Mouse (Mus musculus): ENCODE results near the gene Pde8a.
A peak's percentile ranks its signal among the peaks of the same experiment; 100 is the strongest.

Gene Pde8a

DNA sequence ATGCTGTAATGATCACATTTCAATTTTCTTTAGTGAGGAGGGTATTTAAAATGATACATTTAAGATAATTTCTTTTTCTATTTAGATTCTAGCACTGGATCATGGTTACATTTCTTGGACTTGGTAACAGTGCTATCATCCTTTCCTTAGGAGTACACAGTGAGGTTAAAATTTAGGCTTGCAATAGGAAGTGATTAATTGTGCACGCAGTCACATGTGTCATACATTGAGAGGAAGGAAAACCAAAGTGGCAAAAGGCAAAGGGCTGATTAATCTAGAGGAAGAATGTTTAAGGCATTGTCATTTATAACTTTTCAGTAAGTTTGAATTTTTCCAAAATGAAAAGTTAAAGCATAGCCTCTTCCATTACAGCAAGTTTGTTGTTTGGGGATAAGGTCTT, 67.8 kb downstream of the Pde8a start:
- no peak for DNase-seq (ENCODE audit: low spot score)

DNA sequence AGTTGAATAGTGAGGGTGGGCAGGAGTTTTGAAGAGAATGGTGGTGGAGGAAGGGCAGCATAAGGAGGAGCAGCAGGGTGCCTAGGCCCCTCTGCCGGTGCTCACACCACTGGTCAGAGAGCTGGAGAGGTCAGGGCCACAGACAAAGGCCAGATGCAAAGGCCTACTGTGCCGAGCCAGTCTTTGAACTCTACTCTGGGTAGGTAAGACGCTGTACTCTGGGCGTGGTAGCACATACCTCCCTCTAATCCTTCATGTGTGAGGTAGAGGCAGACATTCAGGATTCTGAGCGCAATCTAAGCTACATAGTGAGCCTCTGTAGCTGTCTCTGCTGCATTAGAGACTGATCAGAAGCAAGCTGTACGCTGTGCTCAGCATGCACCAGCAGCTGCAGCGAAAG, 73.1 kb downstream of the Pde8a start:
- DNase-seq (ENCODE audit: low spot score) = no peak

DNA sequence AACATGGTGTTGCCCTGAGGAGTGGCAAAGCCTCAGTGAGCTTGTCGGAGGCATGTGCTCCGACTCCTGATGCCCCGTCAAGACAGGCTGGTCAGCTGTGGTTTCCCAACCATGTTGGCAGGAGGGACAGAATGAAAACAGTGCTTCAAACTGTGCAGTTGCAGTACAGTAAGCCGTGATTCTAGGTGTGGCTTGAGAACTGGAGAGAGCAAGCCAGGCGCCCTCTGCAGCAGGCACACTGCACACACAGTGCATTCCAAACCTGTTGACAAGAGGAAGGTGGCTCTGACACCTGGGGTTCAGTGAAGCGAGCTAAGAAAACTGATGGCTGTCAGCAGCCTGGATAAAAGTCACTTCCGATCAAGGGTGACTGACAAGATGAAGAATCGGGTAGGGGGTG, 73.5 kb downstream of the Pde8a start:
- no peak for DNase-seq (ENCODE audit: low spot score)

DNA sequence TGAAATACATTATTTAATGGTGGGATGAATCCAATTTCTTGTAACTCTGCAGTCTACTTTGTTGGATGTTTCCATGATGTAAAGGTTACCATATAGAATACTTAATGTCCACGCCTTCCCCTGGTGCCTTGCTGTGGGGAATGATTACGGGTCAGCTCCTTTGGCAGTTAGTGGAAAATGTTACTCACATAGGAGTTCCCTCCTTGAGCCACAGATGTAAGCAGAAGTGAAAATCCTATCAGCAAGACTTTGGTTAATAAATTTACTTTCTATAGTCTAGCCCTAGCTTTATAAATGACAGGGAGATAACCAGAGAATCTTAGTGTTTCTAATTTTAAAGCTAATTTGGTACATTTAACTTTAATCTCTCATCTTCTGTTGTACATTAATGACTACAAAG, 81.8 kb downstream of the Pde8a start:
- no peak for DNase-seq (ENCODE audit: low spot score)

DNA sequence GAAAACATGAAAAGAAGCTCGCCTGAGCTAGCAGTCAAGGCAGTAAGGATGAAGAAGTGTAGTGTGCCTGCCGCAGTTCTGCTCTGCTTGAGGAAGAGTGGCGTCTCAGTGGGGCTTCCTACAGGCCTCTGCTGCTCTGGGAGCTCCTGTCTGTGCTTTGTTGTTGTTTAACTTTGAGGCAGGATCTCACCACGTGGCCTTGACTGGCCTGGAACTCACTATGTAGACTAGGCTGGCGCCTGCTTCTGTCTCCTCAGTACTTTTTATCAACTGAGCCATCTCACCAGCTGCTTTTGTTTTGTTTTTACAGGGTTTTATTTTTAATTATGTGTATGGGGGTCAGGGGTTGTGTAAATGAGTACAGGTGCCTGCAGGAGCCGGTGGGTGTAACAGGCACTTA, 84.8 kb downstream of the Pde8a start:
- DNase-seq (ENCODE audit: low spot score) = no peak

DNA sequence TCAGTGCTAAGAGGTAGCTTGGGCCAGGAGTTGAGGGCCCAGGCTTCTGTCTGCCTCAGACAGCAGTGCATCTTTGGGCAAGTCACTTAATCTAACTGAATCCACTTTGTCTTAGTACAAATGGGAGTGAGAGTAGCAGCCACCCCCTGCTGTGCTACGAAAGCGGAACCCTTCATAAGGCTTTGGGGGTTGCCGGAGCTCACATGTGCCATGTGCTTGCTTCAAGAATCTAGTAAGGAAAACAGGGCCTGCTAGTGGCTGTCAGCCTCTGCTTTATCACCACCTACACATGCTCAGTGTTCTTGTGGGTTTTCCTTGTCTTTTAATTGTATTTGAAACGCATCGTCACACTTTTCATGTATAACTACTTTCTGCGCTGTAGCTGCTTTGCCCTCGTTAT, 87.9 kb downstream of the Pde8a start:
- no peak for DNase-seq (ENCODE audit: low spot score)

DNA sequence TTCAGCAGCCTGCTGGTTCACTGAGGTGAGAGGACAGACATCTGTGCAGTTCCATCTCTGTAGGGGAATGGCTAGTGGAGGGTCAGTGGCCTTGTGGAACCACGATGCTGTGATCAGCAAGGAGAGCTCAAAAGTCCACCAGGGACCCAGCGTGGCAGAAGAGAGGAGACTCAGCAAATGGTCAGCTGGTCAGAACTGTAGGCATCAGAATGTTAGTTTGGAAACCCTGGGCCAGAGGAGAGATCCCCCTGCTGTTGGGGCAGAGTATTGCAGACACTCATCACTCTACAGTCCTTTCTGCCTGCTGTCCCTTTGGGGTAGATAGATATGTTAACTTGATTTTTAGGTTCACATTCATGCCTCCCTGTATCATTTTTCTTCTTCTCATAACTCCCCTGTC, 90.3 kb downstream of the Pde8a start:
- DNase-seq (ENCODE audit: low spot score) = no peak

DNA sequence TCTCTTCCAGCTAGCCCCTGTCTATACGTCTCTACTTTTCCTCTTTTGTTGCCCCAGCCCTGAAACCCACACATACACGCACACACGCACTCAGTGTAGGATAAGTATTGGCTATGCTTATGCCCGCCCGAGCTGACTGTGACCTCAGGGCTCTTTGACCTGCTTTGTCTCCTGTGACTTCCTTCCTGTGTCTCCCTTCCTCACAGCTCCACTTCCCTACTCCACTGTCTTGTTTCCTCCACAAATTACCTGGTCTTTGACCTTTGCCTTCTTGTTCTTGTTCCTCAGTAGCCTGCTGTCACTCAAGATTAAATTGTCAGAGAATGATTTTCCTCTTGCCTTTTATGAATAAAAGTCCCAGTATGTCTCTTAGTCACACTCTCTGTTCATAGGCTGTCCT, 90.7 kb downstream of the Pde8a start:
- DNase-seq (ENCODE audit: low spot score) = no peak

DNA sequence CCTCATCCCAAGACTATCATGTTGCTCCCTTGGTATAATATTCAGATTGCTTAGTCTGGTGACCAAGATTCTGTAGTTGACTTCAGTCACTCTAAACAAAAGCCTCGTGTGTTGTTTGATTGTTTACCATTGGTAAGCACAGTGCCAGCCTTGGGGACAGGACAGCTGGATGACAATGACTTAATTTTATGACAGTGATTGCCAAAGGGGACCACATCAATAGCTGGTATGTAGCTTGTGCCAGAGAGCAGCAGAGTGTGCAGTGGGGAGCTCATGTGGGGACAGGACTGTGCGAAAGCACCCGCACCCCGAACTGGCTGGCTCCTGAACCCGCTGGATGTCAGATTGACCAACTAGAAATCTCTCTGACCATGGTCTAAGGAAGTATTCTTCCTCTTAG, 91.3 kb downstream of the Pde8a start:
- DNase-seq (ENCODE audit: low spot score) = no peak

DNA sequence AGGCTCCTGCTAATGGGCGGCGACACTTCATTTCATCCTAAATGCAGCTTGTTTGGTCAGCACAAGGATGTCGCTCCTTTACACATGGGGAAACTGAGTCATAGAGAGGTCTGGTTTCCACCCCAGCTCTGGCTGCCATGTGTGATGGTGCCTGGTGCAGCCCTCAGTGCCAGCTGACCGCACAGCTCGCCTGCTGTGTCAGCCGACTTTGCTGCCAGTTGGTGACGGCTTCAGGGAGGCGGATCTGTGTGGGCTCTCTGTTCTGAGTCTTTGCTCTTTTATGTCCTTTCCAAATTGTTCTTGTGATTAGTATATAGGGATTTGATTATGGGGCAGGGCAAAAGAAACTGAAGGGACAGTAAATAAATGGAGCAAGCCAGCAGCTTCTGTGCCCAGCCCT, 94.3 kb downstream of the Pde8a start:
- no peak for DNase-seq (ENCODE audit: low spot score)

DNA sequence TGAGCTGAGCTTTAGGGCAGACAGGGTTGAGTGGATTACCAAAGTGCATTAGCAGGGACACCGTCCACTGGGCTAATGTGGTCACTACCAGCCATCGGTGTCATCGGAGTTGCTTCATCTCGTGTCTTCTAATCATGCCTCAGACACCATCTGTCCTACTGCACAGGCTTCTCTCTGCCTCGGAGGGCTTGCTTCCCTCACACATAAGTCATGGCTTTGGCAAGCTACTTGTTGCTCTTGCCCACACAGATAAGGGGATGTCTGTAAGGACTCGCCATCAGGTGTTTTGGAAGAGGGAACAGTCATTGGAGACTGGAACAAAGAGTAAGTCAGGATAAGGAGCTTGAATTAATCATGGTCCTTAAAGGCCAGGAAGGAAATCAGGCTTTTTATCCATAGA, 95.9 kb downstream of the Pde8a start:
- DNase-seq (ENCODE audit: low spot score) = no peak

DNA sequence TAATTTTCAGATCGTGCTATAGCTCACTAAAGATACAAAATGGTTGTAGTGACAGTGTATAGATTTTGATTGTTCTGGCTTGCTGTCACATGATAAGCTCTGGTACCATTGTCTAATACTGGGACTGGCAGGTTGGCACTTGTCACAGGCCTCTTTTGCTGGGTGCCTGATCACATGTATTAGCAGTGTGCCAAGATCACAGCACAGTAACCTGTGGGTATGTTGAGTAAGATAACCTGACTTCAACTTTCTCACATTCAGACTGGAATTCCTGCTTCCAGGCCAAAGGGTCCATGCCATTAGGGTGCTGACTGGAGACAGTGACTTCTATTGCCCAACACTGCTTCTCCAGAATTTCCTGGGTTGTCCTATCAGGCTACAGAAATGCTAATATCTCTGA, 97.7 kb downstream of the Pde8a start:
- DNase-seq (ENCODE audit: low spot score) = no peak

DNA sequence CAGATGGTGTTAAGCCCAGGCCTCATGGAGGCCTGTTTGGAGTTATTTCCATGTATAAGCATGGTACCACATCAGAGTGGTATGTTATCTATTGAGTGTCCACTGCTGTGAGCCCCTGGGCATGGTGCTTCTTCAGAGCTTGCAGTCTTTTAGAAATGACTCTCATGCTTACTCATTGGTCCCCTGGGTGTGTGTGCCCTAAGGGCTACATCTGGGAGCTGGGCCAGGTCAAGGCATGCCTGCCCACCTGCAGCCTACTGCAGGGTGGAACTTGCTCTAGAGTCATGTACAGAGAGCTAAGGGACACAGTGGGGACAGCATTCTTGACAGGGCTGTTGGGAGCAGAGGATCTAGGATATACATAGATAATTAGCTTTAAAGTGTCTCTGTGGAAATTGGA, 98.2 kb downstream of the Pde8a start:
- DNase-seq (ENCODE audit: low spot score) = no peak

DNA sequence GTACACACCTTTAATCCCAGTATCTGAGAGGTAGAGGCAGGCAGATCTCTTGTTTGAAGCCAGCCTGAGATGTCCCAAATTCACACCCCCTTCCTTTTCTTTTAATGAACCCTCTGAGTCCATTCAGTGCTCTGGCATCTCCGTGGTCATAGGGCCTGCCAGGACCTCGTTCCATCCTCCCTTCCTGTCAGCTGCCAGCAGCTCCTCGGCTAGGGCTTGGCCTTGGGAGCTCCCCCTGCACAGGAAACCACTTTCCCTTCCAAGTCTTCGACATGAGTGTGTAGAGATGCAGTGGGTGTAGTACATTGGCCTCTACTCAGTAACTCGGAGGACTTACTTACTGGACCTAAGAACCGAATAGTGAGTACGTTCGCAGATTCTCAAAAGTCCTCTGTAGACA, 102.2 kb downstream of the Pde8a start:
- DNase-seq (ENCODE audit: low spot score) = peak; percentile 34

DNA sequence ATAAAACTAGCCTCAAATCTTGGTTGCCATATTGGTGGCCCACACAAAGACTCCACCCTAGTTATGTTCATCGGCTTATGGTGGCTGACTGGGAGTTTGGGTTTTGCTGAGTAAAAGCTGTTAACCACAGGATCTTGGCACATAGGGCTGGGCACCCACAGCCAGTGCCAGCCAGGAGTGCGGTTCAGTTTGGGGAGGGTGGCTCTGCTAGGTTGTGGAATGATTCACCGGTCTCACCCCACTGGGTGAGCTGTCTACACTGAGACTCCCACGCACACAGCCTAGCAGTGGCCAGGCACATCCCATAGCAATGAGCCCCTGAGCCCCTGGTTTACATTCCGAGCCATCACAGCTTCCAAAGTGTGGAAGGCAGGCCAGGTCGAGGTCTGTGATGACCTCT, 106.4 kb downstream of the Pde8a start:
- DNase-seq (ENCODE audit: low spot score) = no peak

DNA sequence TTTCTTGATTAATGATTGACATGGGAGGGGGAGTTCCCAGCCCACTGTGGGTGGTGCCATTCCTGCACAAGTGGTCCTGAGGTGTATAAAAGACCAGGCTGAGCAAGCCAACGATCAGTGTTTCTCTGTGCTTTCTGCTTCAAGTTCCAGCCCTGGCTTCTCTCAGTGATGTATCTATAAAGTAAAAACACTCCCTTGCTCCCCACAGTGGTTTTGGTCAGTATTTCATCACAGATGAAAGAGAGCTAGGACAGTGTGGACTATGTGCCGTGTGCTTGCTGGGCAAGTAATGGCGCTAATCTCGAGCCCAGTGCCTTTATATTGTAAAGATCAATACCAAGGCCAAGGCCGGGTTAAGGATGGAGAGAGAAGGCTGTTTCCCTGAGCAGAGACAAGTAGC, 108.4 kb downstream of the Pde8a start:
- DNase-seq (ENCODE audit: low spot score) = no peak

DNA sequence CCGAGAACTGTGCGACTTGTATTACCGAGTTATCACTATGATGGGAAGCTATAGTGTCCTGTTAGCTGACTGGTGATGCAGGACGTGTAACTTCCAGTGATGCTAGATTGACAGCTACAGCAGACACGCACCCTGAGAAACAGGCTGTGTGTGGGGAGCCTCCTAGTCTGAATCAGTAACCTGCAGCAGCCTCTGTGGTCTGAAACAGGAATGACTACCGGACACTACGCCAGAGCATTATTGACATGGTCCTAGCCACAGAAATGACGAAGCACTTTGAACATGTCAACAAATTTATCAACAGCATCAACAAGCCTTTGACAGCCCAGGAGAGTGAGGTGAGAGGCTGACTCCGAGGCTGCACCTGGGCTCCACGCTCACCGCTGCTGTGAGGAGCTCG, 112.6 kb downstream of the Pde8a start:
- no peak for DNase-seq (ENCODE audit: low spot score)

DNA sequence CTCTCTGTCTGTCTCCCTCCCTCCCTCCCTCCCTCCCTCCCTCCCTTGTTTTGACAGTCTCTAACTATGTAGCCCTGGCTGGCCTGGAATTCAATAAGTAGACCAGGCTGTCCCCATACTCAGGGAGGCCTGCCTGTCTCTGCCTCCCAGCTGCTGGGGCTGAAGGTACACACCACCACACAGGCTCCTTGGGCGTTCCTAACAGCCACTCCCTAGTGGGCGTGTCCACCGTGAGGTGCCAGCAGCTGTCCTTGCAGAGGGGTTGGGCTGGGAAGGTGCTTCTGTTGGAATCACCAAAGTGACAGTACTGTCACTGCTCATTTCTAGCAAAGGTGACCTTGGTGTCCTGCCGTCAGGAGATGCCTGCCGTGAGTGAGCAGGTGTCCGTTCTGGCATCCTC, 113.5 kb downstream of the Pde8a start:
- no peak for DNase-seq (ENCODE audit: low spot score)

DNA sequence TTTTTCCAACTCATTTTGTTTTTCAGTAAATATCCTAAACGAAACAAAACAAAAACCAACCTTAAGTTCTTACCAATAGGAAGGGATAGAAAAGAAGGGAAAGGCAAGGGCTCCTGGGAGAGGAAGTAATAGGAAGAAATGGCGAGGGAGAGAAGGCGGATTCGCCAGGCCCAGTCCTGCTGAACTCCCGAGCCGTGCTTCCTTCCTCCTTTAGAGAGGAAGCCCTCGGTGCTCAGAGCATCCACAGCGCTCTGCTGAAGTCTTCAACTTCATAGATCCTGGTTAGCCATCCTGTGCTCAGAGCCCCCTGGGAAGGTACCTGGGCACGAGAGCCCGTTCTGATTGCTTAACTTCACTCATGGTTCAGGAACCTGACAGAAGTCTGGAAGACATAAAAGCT, 114.3 kb downstream of the Pde8a start:
- DNase-seq (ENCODE audit: low spot score) = no peak

DNA sequence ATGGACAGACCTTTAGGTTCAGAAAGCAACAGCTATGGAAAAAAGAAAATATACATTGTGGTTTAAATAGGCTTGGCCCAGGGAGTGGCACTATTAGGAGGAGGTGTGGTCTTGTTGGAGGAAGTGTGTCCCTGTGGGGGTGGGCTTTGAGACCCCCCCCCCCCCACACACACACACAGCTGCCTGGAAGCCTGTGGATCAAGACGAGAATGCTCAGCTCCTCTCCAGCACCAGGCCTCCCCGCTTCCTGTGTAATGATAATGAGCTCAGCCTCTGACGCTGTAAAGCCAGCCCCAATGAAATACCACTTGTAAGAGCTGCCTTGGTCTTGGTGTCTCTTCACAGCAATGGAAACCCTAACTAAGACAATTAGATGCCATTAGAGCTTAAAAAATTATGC, 117.4 kb downstream of the Pde8a start:
- DNase-seq (ENCODE audit: low spot score) = no peak

DNA sequence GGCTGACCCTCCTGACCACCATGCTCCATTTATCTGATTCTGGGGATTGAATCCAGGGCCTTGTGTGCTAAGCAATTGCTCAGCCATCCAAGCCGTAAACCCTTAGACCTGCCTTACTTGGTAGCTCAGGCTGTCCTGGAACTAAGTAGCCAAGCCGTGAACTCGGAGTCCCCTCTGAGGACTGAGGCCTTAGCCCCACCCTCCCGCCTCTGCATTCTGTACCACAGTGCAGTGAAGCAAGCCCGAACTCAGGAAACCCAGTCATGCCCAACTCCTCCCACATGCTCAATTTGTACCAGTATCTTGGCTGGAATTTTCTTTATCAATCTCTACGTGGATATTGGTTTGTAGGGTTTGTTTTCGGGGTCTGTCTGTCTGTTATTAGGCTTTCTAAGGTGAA, 118.5 kb downstream of the Pde8a start:
- DNase-seq (ENCODE audit: low spot score) = no peak

DNA sequence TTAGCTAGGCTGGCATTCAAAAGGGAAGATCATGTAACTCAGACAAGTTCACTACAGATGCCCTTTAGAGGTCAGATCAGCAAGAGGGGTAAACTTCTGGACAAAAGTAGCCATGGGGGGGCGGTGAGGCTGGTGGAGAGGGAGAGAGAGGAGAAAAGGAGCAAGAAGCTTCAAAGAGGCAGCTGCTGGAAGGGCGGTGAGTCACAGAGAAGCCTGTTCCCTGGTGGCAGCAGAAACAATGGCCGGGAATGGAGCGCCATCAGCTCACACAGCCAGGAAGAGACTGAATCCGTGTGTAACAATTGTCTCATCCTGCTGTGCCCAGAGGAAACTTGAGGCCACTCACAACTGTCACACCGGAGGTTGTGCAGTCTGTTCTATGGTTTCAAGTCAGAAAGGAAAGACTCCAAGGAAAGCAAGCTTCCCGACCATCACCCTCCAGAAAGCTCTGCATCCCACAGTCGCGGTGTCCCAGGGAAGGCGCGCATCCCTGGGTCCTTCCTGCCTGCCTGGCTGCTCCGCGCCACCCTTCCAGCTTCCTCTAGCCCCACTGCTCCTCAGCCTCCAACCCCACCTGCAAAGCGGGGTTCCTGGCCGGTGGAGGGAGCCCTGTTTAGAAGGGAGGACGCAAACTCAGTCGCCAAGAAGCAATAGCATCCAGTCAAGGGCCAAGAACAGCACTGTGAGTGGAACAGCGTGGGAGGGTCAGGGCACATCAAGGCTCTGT, 122.5 kb downstream of the Pde8a start:
- no peak for DNase-seq (ENCODE audit: low spot score)

DNA sequence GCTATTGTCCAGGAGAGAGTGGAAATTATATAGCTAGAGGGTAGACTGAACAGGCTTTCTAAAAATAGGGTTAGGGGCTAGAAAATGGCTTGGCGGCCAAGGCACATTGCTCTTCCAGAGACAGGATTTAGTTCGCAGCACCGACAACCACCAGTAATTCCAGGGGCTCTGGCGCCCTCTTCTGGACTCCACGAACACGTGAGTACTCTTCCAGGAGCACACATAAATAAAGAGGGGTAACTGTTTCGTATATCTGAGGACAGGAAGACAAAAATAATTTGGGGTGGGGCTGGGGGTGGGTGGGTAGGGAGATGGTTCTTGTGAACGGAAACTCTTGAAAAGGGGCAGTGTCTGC, 123.0 kb downstream of the Pde8a start:
- DNase-seq (ENCODE audit: low spot score) = no peak

DNA sequence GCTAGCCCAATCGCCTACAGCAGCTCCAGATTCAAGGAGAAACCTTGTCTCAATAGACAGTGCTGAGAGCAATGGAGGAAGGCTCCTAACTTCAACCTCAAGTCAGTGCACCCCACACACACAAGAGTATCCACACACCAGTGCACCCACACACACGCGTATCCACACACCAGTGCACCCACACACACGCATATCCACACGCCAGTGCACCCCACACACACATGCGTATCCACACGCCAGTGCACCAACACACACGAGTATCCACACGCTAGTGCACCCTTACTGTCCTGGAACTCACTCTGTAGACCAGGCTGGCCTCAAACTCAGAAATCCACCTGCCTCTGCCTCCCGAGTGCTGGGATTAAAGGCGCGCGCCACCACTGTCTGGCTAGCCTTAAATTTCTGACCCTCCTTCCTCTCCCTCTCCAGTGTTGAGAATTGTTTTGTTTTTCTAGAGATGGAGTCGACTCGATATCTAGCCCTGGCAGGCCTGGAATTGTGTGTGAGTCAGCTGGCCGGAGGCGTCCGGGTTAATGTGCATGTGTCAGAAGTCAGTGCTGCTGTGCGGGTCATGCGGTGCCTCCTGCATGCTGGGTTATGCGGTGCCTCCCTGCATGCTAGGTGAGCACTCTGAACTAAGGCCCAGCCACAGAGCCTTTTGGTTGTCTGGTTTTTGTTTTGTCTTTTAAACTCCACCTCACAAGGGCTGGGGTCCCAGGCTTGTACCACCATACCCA, 124.6 kb downstream of the Pde8a start:
- DNase-seq (ENCODE audit: low spot score) = no peak

Measured in ovary, adult 18-20 months (tissue).